Mouse (Mus musculus) forebrain, embryonic 14.5 days (tissue): ENCODE data around the gene 1700025G04Rik. TPM values are rescaled to one million over a fixed set of nuclear protein-coding genes. Genes with fewer than 3 reads are reported as not detected.

Experiments used
- ATAC-seq: fragments of 200-750 bp; cut with Nextera tagmentation; 2 replicates; pipeline ENCODE4 v1.8.0; 2017; ENCODE audit warnings: mild to moderate bottlenecking, moderate library complexity
- DNase-seq: peaks from one replicate; pipeline ENCODE4 v3.0.0-alpha.2; 2015; ENCODE audit warnings: low spot score
- H3K27ac ChIP-seq: fragments of 300-500 bp; sonication (generic); 2 replicates; pipeline ENCODE4 v1.5.1; 2014; ENCODE audit warnings: low read depth, mild to moderate bottlenecking, control low read depth, low read length, moderate library complexity
- H3K27me3 ChIP-seq: fragments of 300-500 bp; sonication (generic); replicated peaks from 2 replicates; pipeline ENCODE4 v1.6.1; 2014; ENCODE audit warnings: low read length, control low read depth, mixed read lengths; ENCODE audit not compliant: control insufficient read depth, insufficient read depth
- H3K36me3 ChIP-seq: fragments of 300-500 bp; sonication (generic); 2 replicates; pipeline ENCODE4 v1.6.1; 2014; ENCODE audit warnings: low read length, control low read depth; ENCODE audit not compliant: control insufficient read depth, insufficient read depth
- H3K4me1 ChIP-seq: fragments of 300-500 bp; sonication (generic); 2 replicates; pipeline ENCODE4 v1.6.1; 2014; ENCODE audit warnings: antibody characterized with exemption, low read length, control low read depth; ENCODE audit not compliant: control insufficient read depth, insufficient read depth
- H3K4me2 ChIP-seq: fragments of 300-500 bp; sonication (generic); 2 replicates; pipeline ENCODE4 v1.6.1; 2014; ENCODE audit warnings: mild to moderate bottlenecking, control low read depth, low read length
- H3K4me3 ChIP-seq: fragments of 300-500 bp; sonication (generic); 2 replicates; pipeline ENCODE4 v1.5.1; 2014; ENCODE audit warnings: low read depth, low read length, control low read depth
- H3K9ac ChIP-seq: fragments of 300-500 bp; sonication (generic); 2 replicates; pipeline ENCODE4 v1.6.1; 2014; ENCODE audit warnings: mild to moderate bottlenecking, low read length, control low read depth, moderate library complexity
- H3K9me3 ChIP-seq: fragments of 300-500 bp; sonication (generic); replicated peaks from 2 replicates; pipeline ENCODE4 v1.6.1; 2016; ENCODE audit warnings: low read length, control low read depth, mixed read lengths; ENCODE audit not compliant: control insufficient read depth
- WGBS: fragments of 180-500 bp; shearing (Covaris S2); extraction: QIAGEN DNeasy Blood & Tissue Kit; methylation state at CpG from one replicate; pipeline ENCODE4 v1.1.7; 2014; 5-methylcytosine and 5-hydroxymethylcytosine counted together
- polyA plus RNA-seq: library from polyadenylated mRNA; unstranded; fragments of >200 nt; fragmentation: Nextera tagmentation; extraction: Ambion mirVana; gene quantifications from 2 replicates; pipeline ENCODE4 v1.2.1, GENCODE M21; 2014

Gene 1700025G04Rik
- polyA plus RNA-seq, 1 experiment from 2014 or later, result 25.3 TPM

GRCm38 (mm10) chr1:151890041-151890621, 199.8 kb downstream of the 1700025G04Rik start:
- Histone ChIP-seq H3K36me3 (no peaks in the 10 kb centered on the region), H3K4me2 (no peak overlapping the region), H3K4me1 (peaks cover 15% of the 10 kb centered on the region), H3K9ac (no peak overlapping the region; the same call in 1 of the 2 replicates), H3K27me3 (no peaks in the 10 kb centered on the region), H3K4me3 (no peak overlapping the region), H3K27ac (peak overlapping the region; percentile 35), H3K9me3 (no peaks in the 10 kb centered on the region)
- 33% methylated on average over 14 of the region's 14 CpGs for WGBS
- DNase-seq (peak; percentile 87), ATAC-seq (peak; percentile 84)

GRCm38 (mm10) chr1:151887631-151888030, 202.3 kb downstream of the 1700025G04Rik start:
- no peaks in the 10 kb centered on the region for H3K9me3 ChIP-seq
- no peak for DNase-seq
- no peaks in the 10 kb centered on the region for H3K27me3 ChIP-seq
- H3K4me1 ChIP-seq, result peaks cover 15% of the 10 kb centered on the region
- no peak overlapping the region for H3K4me2 ChIP-seq
- 71% methylated on average over 5 of the region's 5 CpGs for WGBS
- ATAC-seq, result no peak
- no peak overlapping the region for H3K27ac ChIP-seq
- H3K36me3 ChIP-seq, result no peaks in the 10 kb centered on the region
- no peak overlapping the region for H3K4me3 ChIP-seq
- H3K9ac ChIP-seq, result no peak overlapping the region

GRCm38 (mm10) chr1:151887126-151887525, 202.8 kb downstream of the 1700025G04Rik start:
- Histone ChIP-seq H3K9me3 (no peaks in the 10 kb centered on the region), H3K27ac (no peak overlapping the region), H3K36me3 (no peaks in the 10 kb centered on the region), H3K4me3 (no peak overlapping the region), H3K4me1 (peaks cover 15% of the 10 kb centered on the region), H3K9ac (no peak overlapping the region), H3K27me3 (no peaks in the 10 kb centered on the region), H3K4me2 (no peak overlapping the region)
- DNase-seq, result no peak
- ATAC-seq, result no peak
- 95% methylated on average over 10 of the region's 10 CpGs for WGBS

GRCm38 (mm10) chr1:151886171-151886570, 203.8 kb downstream of the 1700025G04Rik start:
- no peak overlapping the region for H3K27ac ChIP-seq
- H3K9ac ChIP-seq, result no peak overlapping the region
- H3K4me2 ChIP-seq, result no peak overlapping the region
- no peak for ATAC-seq
- no peaks in the 10 kb centered on the region for H3K9me3 ChIP-seq
- no peaks in the 10 kb centered on the region for H3K36me3 ChIP-seq
- no peaks in the 10 kb centered on the region for H3K27me3 ChIP-seq
- H3K4me3 ChIP-seq, result no peak overlapping the region
- WGBS, result 87% methylated on average over 2 of the region's 2 CpGs
- DNase-seq, result no peak
- peaks cover 15% of the 10 kb centered on the region for H3K4me1 ChIP-seq

DNA sequence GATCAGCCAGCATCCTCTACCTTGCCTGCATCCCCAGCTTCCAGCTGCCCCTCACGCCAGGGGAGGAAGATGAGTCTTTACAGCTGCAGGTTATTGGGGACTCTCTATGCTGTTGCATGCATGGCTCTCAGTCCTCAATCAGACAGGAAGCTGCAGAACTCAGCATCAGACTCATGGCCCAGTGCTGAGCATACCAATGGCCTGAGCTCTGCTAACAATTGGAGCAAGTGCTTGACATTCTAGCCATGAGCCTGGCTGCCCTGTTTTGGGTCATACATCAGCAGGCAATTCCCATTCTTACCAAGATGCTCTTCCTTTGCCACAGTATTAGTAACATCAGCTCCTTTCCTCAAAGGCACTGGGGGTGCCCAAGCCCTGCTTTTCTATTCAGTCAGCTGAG, 208.7 kb downstream of the 1700025G04Rik start:
- no peaks in the 10 kb centered on the region for H3K36me3 ChIP-seq
- WGBS, result 81% methylated on average over 1 of the region's 1 CpGs
- H3K27me3 ChIP-seq, result no peaks in the 10 kb centered on the region
- DNase-seq (no peak), ATAC-seq (no peak)
- no peak overlapping the region for H3K4me2 ChIP-seq
- no peak overlapping the region for H3K27ac ChIP-seq
- H3K9ac ChIP-seq, result no peak overlapping the region
- peaks cover 15% of the 10 kb centered on the region for H3K4me1 ChIP-seq
- H3K4me3 ChIP-seq, result no peak overlapping the region
- H3K9me3 ChIP-seq, result no peaks in the 10 kb centered on the region

DNA sequence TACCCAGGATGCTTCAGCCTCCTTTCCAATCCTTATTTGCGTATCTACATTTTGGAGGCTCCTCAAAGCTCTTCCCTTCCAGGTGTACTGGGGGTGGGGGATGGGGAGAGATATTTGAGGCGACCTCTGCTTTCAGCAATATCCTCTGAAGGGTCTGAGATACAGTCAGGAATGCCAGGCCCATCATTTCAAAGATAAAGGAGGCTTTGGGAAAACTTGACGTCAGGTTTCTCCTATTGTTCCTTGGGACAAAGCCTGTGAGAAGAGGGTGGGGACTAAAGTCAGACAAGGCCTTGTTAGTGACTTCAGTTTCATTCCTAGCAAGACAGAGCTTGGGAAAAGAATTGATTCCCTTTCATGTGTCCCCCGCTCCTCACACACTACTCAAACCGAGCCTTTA, 209.2 kb downstream of the 1700025G04Rik start:
- no peaks in the 10 kb centered on the region for H3K9me3 ChIP-seq
- WGBS, result 43% methylated on average over 5 of the region's 5 CpGs
- no peak overlapping the region for H3K9ac ChIP-seq
- no peaks in the 10 kb centered on the region for H3K27me3 ChIP-seq
- no peak overlapping the region for H3K4me3 ChIP-seq
- peaks cover 15% of the 10 kb centered on the region for H3K4me1 ChIP-seq
- DNase-seq (no peak), ATAC-seq (no peak)
- no peaks in the 10 kb centered on the region for H3K36me3 ChIP-seq
- H3K27ac ChIP-seq, result no peak overlapping the region
- no peak overlapping the region for H3K4me2 ChIP-seq

DNA sequence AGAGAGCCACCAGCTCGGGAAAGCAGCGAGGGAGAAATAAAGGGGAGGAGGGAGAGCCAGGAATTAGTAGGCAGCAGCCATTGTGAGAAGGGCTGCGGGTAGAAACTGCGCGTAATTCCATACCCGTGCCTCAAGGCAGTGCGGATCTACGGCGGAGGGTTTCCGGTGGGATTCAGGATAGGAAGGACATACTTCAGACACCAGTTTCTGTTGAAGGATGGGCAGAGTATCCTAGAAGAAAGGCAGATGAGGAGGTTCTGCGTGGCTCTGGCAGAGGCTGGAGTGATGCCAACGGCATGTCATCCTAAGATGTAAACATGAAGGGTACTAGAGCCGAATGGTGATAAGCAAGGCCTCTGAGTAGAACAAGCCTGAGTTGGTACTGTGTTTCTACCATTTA, 210.0 kb downstream of the 1700025G04Rik start:
- WGBS, result 63% methylated on average over 13 of the region's 13 CpGs
- ATAC-seq, result no peak
- Histone ChIP-seq H3K9ac (no peak overlapping the region), H3K27me3 (no peaks in the 10 kb centered on the region), H3K4me1 (peaks cover 15% of the 10 kb centered on the region), H3K4me2 (no peak overlapping the region), H3K9me3 (no peaks in the 10 kb centered on the region), H3K4me3 (no peak overlapping the region), H3K36me3 (no peaks in the 10 kb centered on the region), H3K27ac (no peak overlapping the region)
- DNase-seq, result peak; percentile 51

DNA sequence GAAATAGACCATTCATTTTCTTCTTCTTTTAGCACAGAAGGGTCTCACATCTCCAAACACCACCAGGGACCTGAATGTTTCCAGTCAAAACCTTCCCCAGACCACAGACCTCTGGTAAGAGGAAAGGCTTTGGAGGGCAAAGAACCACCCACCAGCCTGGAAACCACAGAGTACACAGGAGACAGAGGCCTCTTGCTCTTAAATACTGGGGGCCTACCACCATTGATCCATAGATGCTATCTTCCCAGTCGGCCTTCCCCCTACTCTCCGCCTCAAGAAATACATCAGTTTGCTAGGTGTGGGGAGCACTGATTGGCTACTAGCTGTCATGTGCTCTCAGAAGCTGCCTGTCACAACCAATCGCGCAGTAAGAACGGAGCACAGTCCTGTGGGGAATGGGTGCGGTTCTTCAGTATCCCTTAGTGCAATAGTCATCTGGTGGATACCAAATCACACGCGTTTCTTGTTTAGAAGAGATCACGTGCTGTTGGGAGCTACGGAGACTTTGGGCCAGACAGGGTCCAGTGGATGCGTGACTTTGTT, 210.5 kb downstream of the 1700025G04Rik start:
- Histone ChIP-seq H3K9me3 (no peaks in the 10 kb centered on the region), H3K4me1 (peaks cover 15% of the 10 kb centered on the region), H3K9ac (no peak overlapping the region), H3K27ac (no peak overlapping the region), H3K4me2 (no peak overlapping the region), H3K36me3 (no peaks in the 10 kb centered on the region), H3K27me3 (no peaks in the 10 kb centered on the region), H3K4me3 (no peak overlapping the region)
- 90% methylated on average over 11 of the region's 11 CpGs for WGBS
- ATAC-seq, result no peak
- no peak for DNase-seq

GRCm38 (mm10) chr1:151878411-151878810, 211.5 kb downstream of the 1700025G04Rik start:
- no peaks in the 10 kb centered on the region for H3K36me3 ChIP-seq
- no peak overlapping the region for H3K9ac ChIP-seq
- ATAC-seq (peak; percentile 32), DNase-seq (peak; percentile 42)
- no peak overlapping the region for H3K4me2 ChIP-seq
- H3K9me3 ChIP-seq, result no peaks in the 10 kb centered on the region
- no peaks in the 10 kb centered on the region for H3K27me3 ChIP-seq
- WGBS, result 4% methylated on average over 4 of the region's 4 CpGs
- no peak overlapping the region for H3K27ac ChIP-seq
- no peak overlapping the region for H3K4me3 ChIP-seq
- peaks cover 15% of the 10 kb centered on the region for H3K4me1 ChIP-seq
